Mouse (Mus musculus) liver, postnatal 0 days (tissue): ENCODE data around the gene Dhx32.
A peak's percentile ranks its signal among the peaks of the same experiment; 100 is the strongest.

Experiments
- CTCF ChIP-seq: sonication (generic); IDR thresholded peaks from 2 replicates; pipeline ENCODE4 v1.5.1; 2016; ENCODE audit warnings: antibody characterized with exemption, low read depth
- EP300 ChIP-seq: IDR thresholded peaks from 2 replicates; pipeline ENCODE4 v1.6.1; 2016; ENCODE audit warnings: antibody characterized with exemption, low read depth, mild to moderate bottlenecking

- TF ChIP-seq CTCF (peak; percentile 83), EP300 (no peak)
Observed at GRCm38 (mm10) chr7:133684110-133684509, 98.4 kb downstream of the Dhx32 start.
